Mouse (Mus musculus) cerebellum, adult 9-11 months (tissue): ENCODE results near the gene Ddit4l.
"Not testable (repeated sequence)": the region's sequence is repeated elsewhere in the genome, so short reads cannot be mapped to it uniquely, and the experiment has no call there.

Experiments used
- DNase-seq: peaks from one replicate; pipeline ENCODE4 v3.0.0; 2022

The Ddit4l gene

DNA sequence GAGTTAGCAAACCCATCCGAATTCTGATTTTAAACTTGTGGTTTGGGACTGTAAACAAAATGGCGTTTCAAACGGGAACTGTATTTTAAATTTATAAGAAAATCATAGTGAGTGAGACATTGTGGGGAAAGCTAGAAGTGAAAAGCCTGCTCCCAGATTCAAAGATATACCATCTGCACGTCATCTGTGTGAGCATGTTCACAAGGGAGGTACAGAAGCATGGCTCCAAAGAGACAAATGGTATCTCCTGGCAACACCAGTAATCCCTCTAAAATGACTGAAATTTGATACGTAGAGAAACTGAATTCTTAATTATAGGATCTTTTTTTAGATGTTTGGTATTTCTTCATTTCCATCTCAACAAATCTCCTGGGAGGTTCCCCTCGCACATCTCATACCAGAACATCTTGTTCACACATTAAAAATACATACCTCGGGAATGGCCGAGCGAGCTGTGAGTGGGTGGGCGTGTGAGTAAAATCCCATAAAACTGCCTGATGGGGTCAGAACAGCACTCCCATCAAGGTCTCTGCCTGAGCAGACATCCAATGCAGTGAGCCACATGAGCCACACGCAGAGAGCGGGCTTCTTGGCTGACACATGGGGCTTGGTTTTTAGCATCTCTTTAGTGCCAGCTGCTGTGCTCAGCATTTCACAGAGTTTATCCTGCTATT is 26.2 kb downstream of the Ddit4l start:
- no peak for DNase-seq

DNA sequence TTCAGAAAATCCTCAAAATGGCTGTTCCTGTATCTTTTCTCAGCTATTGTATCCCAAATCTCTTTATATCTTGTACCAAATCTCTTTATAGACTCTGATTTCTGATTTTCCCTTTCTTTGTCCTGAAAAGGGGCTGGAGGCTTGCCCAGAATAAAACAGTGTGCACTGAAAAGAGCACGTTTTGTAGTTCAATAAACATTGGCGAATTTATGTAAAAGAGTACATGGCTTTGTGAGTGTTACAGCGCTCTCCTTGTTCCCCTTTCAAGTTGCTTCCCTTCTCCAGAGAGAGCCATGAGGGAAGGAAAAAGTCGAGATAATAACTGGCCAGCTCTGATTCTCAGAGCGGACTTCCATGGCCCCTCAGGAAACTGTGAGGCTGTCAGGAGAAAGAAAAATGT is 27.7 kb downstream of the Ddit4l start:
- no peak for DNase-seq

DNA sequence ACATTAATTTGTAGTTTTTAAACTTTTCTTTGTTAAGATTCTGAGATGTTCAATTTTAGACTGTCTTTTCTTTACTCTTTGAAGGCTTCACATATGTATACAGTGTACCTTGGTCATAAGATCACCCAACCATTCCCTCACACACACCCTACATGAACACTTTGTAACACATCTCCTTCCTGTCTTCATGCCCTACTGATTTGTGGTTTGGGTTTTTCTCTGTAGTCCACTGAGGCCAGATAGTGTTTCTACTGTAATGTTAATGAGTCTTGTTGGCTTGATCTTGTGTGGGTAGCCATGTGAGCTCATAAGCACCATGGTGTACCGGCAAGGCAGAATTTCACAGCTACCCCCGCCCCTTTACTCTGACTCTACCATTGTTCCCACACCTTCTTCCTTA is 31.4 kb downstream of the Ddit4l start:
- no peak for DNase-seq

DNA sequence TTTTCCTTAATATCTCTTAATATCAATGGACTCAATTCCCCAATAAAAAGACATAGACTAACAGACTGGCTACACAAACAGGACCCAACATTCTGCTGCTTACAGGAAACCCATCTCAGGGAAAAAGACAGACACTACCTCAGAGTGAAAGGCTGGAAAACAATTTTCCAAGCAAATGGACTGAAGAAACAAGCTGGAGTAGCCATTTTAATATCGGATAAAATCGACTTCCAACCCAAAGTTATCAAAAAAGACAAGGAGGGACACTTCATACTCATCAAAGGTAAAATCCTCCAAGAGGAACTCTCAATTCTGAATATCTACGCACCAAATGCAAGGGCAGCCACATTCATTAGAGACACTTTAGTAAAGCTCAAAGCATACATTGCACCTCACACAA is 49.8 kb downstream of the Ddit4l start, which contains the start of gene Gm21962:
Gene Gm21962, plus strand, starts transcription at position 301 of the 400 bp plus-strand sequence.
- DNase-seq = not testable (repeated sequence)
